Mouse (Mus musculus) CH12.LX (cell line): ENCODE measurements around the gene Nlrp6. TPM values are rescaled to one million over a fixed set of nuclear protein-coding genes. Genes with fewer than 3 reads are reported as not detected.
A peak's percentile ranks its signal among the peaks of the same experiment; 100 is the strongest.

ENCODE experiments used
- DNase-seq: peaks from one replicate; pipeline ENCODE4 v3.0.0-alpha.2; 2013; ENCODE audit errors: extremely low read depth
- H3K27ac ChIP-seq: 2 replicates; pipeline ENCODE4 v1.5.1; 2012; ENCODE audit warnings: low read depth, mild to moderate bottlenecking, control low read depth, moderate library complexity; ENCODE audit not compliant: insufficient read depth
- H3K27me3 ChIP-seq: replicated peaks from 2 replicates; pipeline ENCODE3; 2012; ENCODE audit warnings: inconsistent platforms
- H3K36me3 ChIP-seq, 2 experiments: replicated peaks in 1 of 2; 2 replicates each; pipeline versions ENCODE3 to v1.6.1; 2012; ENCODE audit warnings: inconsistent platforms in 1 of 2, low read length in 1 of 2, mild to moderate bottlenecking in 1 of 2, mixed read lengths in 1 of 2, moderate library complexity in 1 of 2; ENCODE audit not compliant: control insufficient read depth in 1 of 2, insufficient read depth in 1 of 2
- H3K4me1 ChIP-seq, 2 experiments: 2 replicates each; pipeline ENCODE4 v1.6.1; 2012; ENCODE audit warnings: inconsistent platforms in 1 of 2, moderate library complexity in 1 of 2; ENCODE audit not compliant: insufficient read depth in 2 of 2, control insufficient read depth in 1 of 2
- H3K4me2 ChIP-seq: 2 replicates; pipeline ENCODE4 v1.6.1; 2012; ENCODE audit warnings: low read depth, mild to moderate bottlenecking, control low read depth; ENCODE audit not compliant: poor library complexity, insufficient read depth, severe bottlenecking
- H3K4me3 ChIP-seq, 3 experiments: fragments of 150-350 bp in 1 of 3; sonication (generic) in 1 of 3; replicated peaks in 1 of 3; 2 replicates each; pipeline versions ENCODE3 to v1.5.1; 2011 to 2012; ENCODE audit warnings: low read depth in 2 of 3, low read length in 2 of 3, mild to moderate bottlenecking in 2 of 3, moderate library complexity in 2 of 3, control low read depth in 1 of 3, improper control_type of control experiment in 1 of 3, inconsistent platforms in 1 of 3, mixed read lengths in 1 of 3; ENCODE audit not compliant: poor library complexity in 1 of 3
- H3K79me2 ChIP-seq: replicated peaks from 2 replicates; pipeline ENCODE4 v1.6.1; 2012; ENCODE audit warnings: mild to moderate bottlenecking, moderate library complexity; ENCODE audit not compliant: control insufficient read depth, poor library complexity, insufficient read depth, severe bottlenecking; ENCODE audit errors: extremely low read depth
- H3K9ac ChIP-seq: 2 replicates; pipeline ENCODE4 v1.6.1; 2012; ENCODE audit warnings: low read depth, mild to moderate bottlenecking, control low read depth, moderate library complexity; ENCODE audit not compliant: insufficient read depth
- H3K9me3 ChIP-seq: replicated peaks from 2 replicates; pipeline ENCODE3; 2012; ENCODE audit warnings: low read length, inconsistent platforms, mixed read lengths
- BHLHE40 ChIP-seq: IDR thresholded peaks from 2 replicates; pipeline ENCODE4 v1.6.1; 2011; ENCODE audit warnings: mild to moderate bottlenecking, low read depth, low read length, improper control_type of control experiment
- CHD1 ChIP-seq: IDR thresholded peaks from 2 replicates; pipeline ENCODE4 v1.6.1; 2012; ENCODE audit warnings: low read depth, low read length, improper control_type of control experiment, inconsistent platforms
- E2F4 ChIP-seq: IDR thresholded peaks from 2 replicates; pipeline ENCODE4 v1.6.1; 2011; ENCODE audit warnings: low read depth, low read length, improper control_type of control experiment; ENCODE audit not compliant: insufficient replicate concordance
- ELF1 ChIP-seq: IDR thresholded peaks from 2 replicates; pipeline ENCODE4 v1.6.1; 2014; ENCODE audit warnings: low read depth, mild to moderate bottlenecking, inconsistent platforms, low read length, improper control_type of control experiment
- EP300 ChIP-seq: IDR thresholded peaks from 2 replicates; pipeline ENCODE4 v1.6.1; 2011; ENCODE audit warnings: low read length, improper control_type of control experiment
- GABPA ChIP-seq: IDR thresholded peaks from 2 replicates; pipeline ENCODE4 v1.6.1; 2012; ENCODE audit warnings: low read depth, low read length, improper control_type of control experiment, inconsistent platforms; ENCODE audit not compliant: insufficient replicate concordance
- HCFC1 ChIP-seq: IDR thresholded peaks from 2 replicates; pipeline ENCODE4 v1.6.1; 2012; ENCODE audit warnings: low read depth, mild to moderate bottlenecking, inconsistent platforms, low read length, improper control_type of control experiment
- IRF4 ChIP-seq: IDR thresholded peaks from 2 replicates; pipeline ENCODE4 v1.6.1; 2014; ENCODE audit warnings: low read depth, mild to moderate bottlenecking, inconsistent platforms, low read length, improper control_type of control experiment
- JUN ChIP-seq: IDR thresholded peaks from 2 replicates; pipeline ENCODE4 v1.6.1; 2011; ENCODE audit warnings: low read depth, mild to moderate bottlenecking, low read length, improper control_type of control experiment, moderate library complexity; ENCODE audit not compliant: insufficient read depth
- JUND ChIP-seq: conservative IDR thresholded peaks from 2 replicates; pipeline ENCODE4 v1.6.1; 2011; ENCODE audit warnings: low read depth, low read length, improper control_type of control experiment
- KAT2A ChIP-seq: IDR thresholded peaks from 2 replicates; pipeline ENCODE4 v1.6.1; 2012; ENCODE audit warnings: low read length, improper control_type of control experiment, inconsistent platforms; ENCODE audit not compliant: insufficient replicate concordance
- MAFK ChIP-seq: IDR thresholded peaks from 2 replicates; pipeline ENCODE4 v1.6.1; 2011; ENCODE audit warnings: low read length, improper control_type of control experiment; ENCODE audit not compliant: insufficient replicate concordance
- MAZ ChIP-seq: IDR thresholded peaks from 2 replicates; pipeline ENCODE4 v1.6.1; 2012; ENCODE audit warnings: low read depth, mild to moderate bottlenecking, inconsistent platforms, low read length, improper control_type of control experiment, moderate library complexity
- MEF2A ChIP-seq: IDR thresholded peaks from 2 replicates; pipeline ENCODE4 v1.6.1; 2014; ENCODE audit warnings: low read depth, mild to moderate bottlenecking, inconsistent platforms, low read length, improper control_type of control experiment, borderline replicate concordance
- MYC ChIP-seq: IDR thresholded peaks from 2 replicates; pipeline ENCODE4 v1.6.1; 2011; ENCODE audit warnings: low read depth, mild to moderate bottlenecking, improper control_type of control experiment, low read length
- NRF1 ChIP-seq: IDR thresholded peaks from 2 replicates; pipeline ENCODE4 v1.6.1; 2014; ENCODE audit warnings: low read depth, mild to moderate bottlenecking, inconsistent platforms, low read length, improper control_type of control experiment, moderate library complexity
- PAX5 ChIP-seq: IDR thresholded peaks from 2 replicates; pipeline ENCODE4 v1.6.1; 2012; ENCODE audit warnings: low read length, inconsistent platforms, mixed read lengths
- POLR2AphosphoS2 ChIP-seq: IDR thresholded peaks from 2 replicates; pipeline ENCODE4 v1.6.1; 2011; ENCODE audit warnings: low read depth, low read length, improper control_type of control experiment
- RAD21 ChIP-seq: IDR thresholded peaks from 2 replicates; pipeline ENCODE4 v1.6.1; 2011; ENCODE audit warnings: low read depth, mild to moderate bottlenecking, low read length, improper control_type of control experiment, moderate library complexity
- SIN3A ChIP-seq: IDR thresholded peaks from 2 replicates; pipeline ENCODE4 v1.6.1; 2012; ENCODE audit warnings: low read length, improper control_type of control experiment, inconsistent platforms
- SMC3 ChIP-seq: IDR thresholded peaks from 2 replicates; pipeline ENCODE4 v1.6.1; 2011; ENCODE audit warnings: low read depth, low read length, improper control_type of control experiment
- TCF12 ChIP-seq: IDR thresholded peaks from 2 replicates; pipeline ENCODE4 v1.6.1; 2014; ENCODE audit warnings: low read depth, mild to moderate bottlenecking, inconsistent platforms, low read length, improper control_type of control experiment
- USF1 ChIP-seq: IDR thresholded peaks from 2 replicates; pipeline ENCODE4 v1.6.1; 2014; ENCODE audit warnings: low read depth, mild to moderate bottlenecking, inconsistent platforms, low read length, improper control_type of control experiment
- ZKSCAN1 ChIP-seq: IDR thresholded peaks from 2 replicates; pipeline ENCODE4 v1.6.1; 2012; ENCODE audit warnings: low read depth, inconsistent platforms, low read length, improper control_type of control experiment, borderline replicate concordance
- ZMIZ1 ChIP-seq: IDR thresholded peaks from 2 replicates; pipeline ENCODE4 v1.6.1; 2012; ENCODE audit warnings: low read depth, mild to moderate bottlenecking, inconsistent platforms, low read length, improper control_type of control experiment
- ZNF384 ChIP-seq: IDR thresholded peaks from 2 replicates; pipeline ENCODE4 v1.6.1; 2012; ENCODE audit warnings: low read depth, low read length, improper control_type of control experiment, inconsistent platforms
- dilution Hi-C: fragments of 300-500 bp; cut with MboI; formaldehyde crosslinking; loops from 2 replicates; pipeline ENCODE4 v1.14.3; 2020; ENCODE audit warnings: low sequenced_read_pairs; ENCODE audit not compliant: extremely low pct_unique_long_range_greater_than_20kb, extremely low pct_ligation_motif_present
- in situ Hi-C: fragments of 300-500 bp; cut with MboI; formaldehyde crosslinking; loops from 3 replicates; pipeline ENCODE4 v1.14.3; 2019; ENCODE audit warnings: low sequenced_read_pairs, low pct_ligation_motif_present, low pct_unique_long_range_greater_than_20kb, mixed read lengths
- polyA plus RNA-seq: library from polyadenylated mRNA; unstranded; fragments of >175 nt; gene quantifications from 2 replicates; pipeline ENCODE4 v1.2.1, GENCODE M21; 2012; ENCODE audit warnings: low read depth; ENCODE audit not compliant: insufficient read length
- total RNA-seq, 2 experiments: library from RNA; depleted of rRNA; stranded (reverse); fragments of 300-350 nt in 1 of 2; fragments of >200 nt in 1 of 2; gene quantifications; 2 replicates each; pipeline ENCODE4 v1.2.3; 2012 to 2014

Nlrp6 gene
- total and polyA plus RNA-seq, 3 experiments, result 0.14 to 0.21 TPM; not detected in 1

- H3K36me3 ChIP-seq, result peaks cover 8 to 47% of the 10 kb centered on the region in 2 experiments
Measured at GRCm38 (mm10) chr7:140953800-140954732, 33.4 kb downstream of the Nlrp6 start.

DNA sequence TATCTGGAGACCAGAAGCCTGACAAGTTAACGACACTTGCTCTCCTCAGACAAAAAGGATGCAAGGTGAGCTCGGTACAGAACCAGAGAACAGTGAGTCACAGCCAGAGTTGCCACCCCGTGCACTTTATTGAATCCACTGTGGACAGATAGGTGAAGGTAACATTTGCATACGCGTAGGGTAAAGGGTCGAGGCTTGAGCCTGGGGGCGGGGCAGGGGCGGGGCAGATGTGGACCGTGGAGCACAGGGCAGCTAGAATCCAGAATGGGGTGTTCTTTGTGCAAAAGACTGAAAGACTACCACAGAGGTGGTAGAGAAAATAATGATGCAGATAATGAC is 34.0 kb downstream of the Nlrp6 start:
- TF ChIP-seq KAT2A (no peak), CHD1 (no peak), IRF4 (no peak), RAD21 (no peak), MYC (no peak), ZKSCAN1 (no peak), JUND (no peak), MEF2A (no peak), GABPA (no peak), USF1 (no peak), ZMIZ1 (no peak), EP300 (no peak), TCF12 (no peak), JUN (no peak), ZNF384 (no peak), BHLHE40 (no peak)
- Histone ChIP-seq H3K36me3 (peaks cover 4 to 41% of the 10 kb centered on the region in 2 experiments), H3K27ac (no peak overlapping the region), H3K4me3 (peak overlapping the region; percentile 66 to 78 (median 69)), H3K4me1 (peaks cover 3 to 51% of the 10 kb centered on the region in 2 experiments), H3K79me2 (peaks cover 5% of the 10 kb centered on the region; the same call in 1 of the 2 replicates), H3K9me3 (no peaks in the 10 kb centered on the region), H3K4me2 (peak overlapping the region; percentile 48), H3K9ac (peak overlapping the region; percentile 36; the same call in 1 of the 2 replicates), H3K27me3 (no peaks in the 10 kb centered on the region)
- in situ Hi-C loops, result loop anchor here (5.0 kb wide), 2 partner anchors 58 to 98 kb away; partner anchors contain the start of gene Ifitm3
- DNase-seq, result peak; percentile 46
- dilution Hi-C loops, result no loop called here

More at GRCm38 (mm10) chr7:140953800-140954732, 33.4 kb downstream of the Nlrp6 start:
- peak overlapping the region; percentile 32 to 66 (median 46) for H3K4me3 ChIP-seq
- peaks cover 5% of the 10 kb centered on the region; the same call in 1 of the 2 replicates for H3K79me2 ChIP-seq
- H3K4me2 ChIP-seq, result peak overlapping the region; percentile 48
- no peaks in the 10 kb centered on the region for H3K9me3 ChIP-seq
- dilution Hi-C loops (no loop called here), in situ Hi-C loops (no loop called here)
- no peak for TF ChIP-seq HCFC1
- TF ChIP-seq ZNF384, result no peak
- no peak for TF ChIP-seq JUND
- no peak for TF ChIP-seq ZMIZ1
- no peak for TF ChIP-seq IRF4
- no peak for TF ChIP-seq E2F4
- TF ChIP-seq JUN, result no peak
- TF ChIP-seq BHLHE40, result no peak
- TF ChIP-seq ELF1, result no peak
- no peak for TF ChIP-seq KAT2A
- no peak for TF ChIP-seq SIN3A
- TF ChIP-seq PAX5, result no peak
- no peak for TF ChIP-seq NRF1
- TF ChIP-seq MEF2A, result no peak
- TF ChIP-seq MAFK, result no peak
- no peak for TF ChIP-seq SMC3
- TF ChIP-seq MYC, result no peak
- no peak for TF ChIP-seq MAZ
- no peak for TF ChIP-seq POLR2AphosphoS2
- H3K27me3 ChIP-seq, result no peaks in the 10 kb centered on the region
- H3K4me1 ChIP-seq, result peaks cover 3 to 51% of the 10 kb centered on the region in 2 experiments
- no peak overlapping the region for H3K27ac ChIP-seq
- H3K9ac ChIP-seq, result no peak overlapping the region
- no peak for DNase-seq
